In the genomic region with DNA sequence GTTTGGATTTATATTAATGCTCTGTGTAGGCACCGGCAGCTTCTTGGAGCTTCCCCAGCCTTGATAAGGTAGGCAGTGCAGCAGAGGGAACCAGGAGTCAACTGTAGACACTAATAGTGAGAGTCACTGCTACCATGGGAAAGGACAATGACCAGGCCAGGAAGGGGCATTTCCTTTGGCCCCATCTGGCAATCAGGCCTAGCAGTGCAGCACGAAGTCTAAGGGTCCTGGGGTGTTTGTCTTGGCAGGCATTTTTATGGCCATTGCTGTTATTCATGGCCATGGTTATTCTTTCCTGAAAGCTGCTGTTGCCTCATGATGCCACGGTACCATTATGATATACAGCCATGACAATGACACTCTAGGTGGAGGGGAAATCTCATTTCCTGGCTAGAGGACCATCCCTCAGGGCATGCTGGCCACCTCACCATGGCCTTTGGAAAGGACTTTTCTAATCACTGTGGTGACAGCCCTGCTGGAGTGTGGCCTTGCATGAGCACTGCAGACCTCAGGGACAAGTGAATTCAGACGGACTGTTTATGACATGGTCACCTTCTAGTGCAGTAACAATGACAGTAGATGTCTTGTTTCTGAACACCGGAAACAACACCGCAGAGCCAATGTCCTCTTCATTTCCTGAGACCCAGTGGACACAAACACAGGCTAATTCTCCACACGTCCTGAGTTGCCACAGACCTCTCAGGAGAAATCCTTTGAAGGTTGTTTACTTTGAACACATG, we compare ENCODE assay signal across 17 mouse cellular contexts.
DNase-seq lines count a peak whose midpoint lies in the region; ATAC-seq lines count a peak whose summit lies in the region.
"Had no signal": no experiment of that assay in that cellular context is flagged by ENCODE, and none has a peak within 500 bp of the region (broad histone marks: within the 10 kb centered on the region; RNA-seq: fewer than 3 reads in every experiment).

No protein-coding gene starts in this region.

- H3K4me1 ChIP-seq in embryonic facial prominence, embryonic 14.5 days (ENCODE audit: control insufficient read depth, insufficient read depth, low read length): no peaks in the 10 kb centered on the region
- no peaks in the 10 kb centered on the region for H3K4me1 ChIP-seq in forebrain, embryonic 11.5 days (replicated peaks; ENCODE audit: control insufficient read depth, insufficient read depth, low read length)
- H3K4me1 ChIP-seq: liver, embryonic 15.5 days; midbrain, embryonic 12.5 days had no signal

- H3K9ac ChIP-seq in embryonic facial prominence, embryonic 14.5 days (ENCODE audit: low read depth, low read length): no peak overlapping the region
- no peak overlapping the region for H3K9ac ChIP-seq in forebrain, embryonic 11.5 days (ENCODE audit: low read length)
- H3K9ac ChIP-seq: hindbrain, embryonic 14.5 days; liver, embryonic 15.5 days; midbrain, embryonic 12.5 days had no signal

- no peaks in the 10 kb centered on the region for H3K9me3 ChIP-seq in embryonic facial prominence, embryonic 14.5 days (ENCODE audit: control insufficient read depth, low read length)
- H3K9me3 ChIP-seq in forebrain, embryonic 11.5 days (ENCODE audit: control insufficient read depth, low read length): no peaks in the 10 kb centered on the region
- H3K9me3 ChIP-seq: liver, embryonic 15.5 days; midbrain, embryonic 12.5 days had no signal

- WGBS in embryonic facial prominence, embryonic 14.5 days: 75% methylated on average over 7 of the region's 7 CpGs
- WGBS in forebrain, embryonic 11.5 days: 83% methylated on average over 7 of the region's 7 CpGs

- H3K27me3 ChIP-seq in embryonic facial prominence, embryonic 14.5 days (replicated peaks; ENCODE audit: control insufficient read depth, insufficient read depth, low read length): no peaks in the 10 kb centered on the region
- no peaks in the 10 kb centered on the region for H3K27me3 ChIP-seq in forebrain, embryonic 11.5 days (ENCODE audit: control insufficient read depth, insufficient read depth, low read length)
- H3K27me3 ChIP-seq: liver, embryonic 15.5 days; midbrain, embryonic 12.5 days had no signal

- H3K4me3 ChIP-seq in embryonic facial prominence, embryonic 14.5 days (ENCODE audit: low read depth, low read length): no peak overlapping the region
- H3K4me3 ChIP-seq in forebrain, embryonic 11.5 days (ENCODE audit: low read depth, low read length): no peak overlapping the region
- H3K4me3 ChIP-seq: liver, embryonic 15.5 days; midbrain, embryonic 12.5 days; myocyte had no signal

- no peaks in the 10 kb centered on the region for H3K36me3 ChIP-seq in embryonic facial prominence, embryonic 14.5 days (ENCODE audit: control insufficient read depth, insufficient read depth, low read length)
- no peaks in the 10 kb centered on the region for H3K36me3 ChIP-seq in forebrain, embryonic 11.5 days (ENCODE audit: control insufficient read depth, insufficient read depth, low read length)
- H3K36me3 ChIP-seq: liver, embryonic 15.5 days; midbrain, embryonic 12.5 days had no signal

- intact Hi-C loops in heart, postnatal 10 days (cut with DNase I): no loop called here

- no peak for ATAC-seq in embryonic facial prominence, embryonic 14.5 days (ENCODE audit: low read depth)
- ATAC-seq in forebrain, embryonic 11.5 days (replicated peaks; ENCODE audit: low FRiP score): no peak
- ATAC-seq: activated CD4-positive, CD25-positive, alpha-beta regulatory T cell, adult 4 months; intestine, embryonic 16.5 days had no signal

- no peak overlapping the region for H3K27ac ChIP-seq in embryonic facial prominence, embryonic 14.5 days (replicated peaks; ENCODE audit: low read depth, low read length)
- H3K27ac ChIP-seq in forebrain, embryonic 11.5 days (ENCODE audit: low read depth, low read length): no peak overlapping the region
- H3K27ac ChIP-seq: hindbrain, embryonic 14.5 days; liver, embryonic 15.5 days; midbrain, embryonic 12.5 days had no signal

- H3K4me2 ChIP-seq in embryonic facial prominence, embryonic 14.5 days (ENCODE audit: low read depth, low read length): no peak overlapping the region
- no peak overlapping the region for H3K4me2 ChIP-seq in forebrain, embryonic 11.5 days (ENCODE audit: low read depth, low read length, severe bottlenecking)
- H3K4me2 ChIP-seq: hindbrain, embryonic 14.5 days; liver, embryonic 15.5 days; midbrain, embryonic 12.5 days had no signal

- peak; percentile 92 for DNase-seq in heart, adult 11 months
- no peak for DNase-seq in heart, postnatal 10 days
- peak; percentile 25 for DNase-seq in kidney, adult 9 months
- no peak for DNase-seq in kidney, adult 11 months
- DNase-seq in embryonic facial prominence, embryonic 14.5 days (ENCODE audit: low spot score): peak; percentile 7
- DNase-seq in kidney, postnatal 4 days: peak; percentile 28 to 38
- DNase-seq in spleen, adult 18-20 months: no peak
- DNase-seq in forebrain, embryonic 11.5 days (ENCODE audit: low spot score): no peak
- DNase-seq: cerebellum, postnatal 14 days; retina, postnatal 1 day; thymus, adult 18-20 months had no signal

Comparison
In these comparisons a context has a peak if more than half of its experiments do, and no peak if none do; other contexts are left out.
1. DNase-seq: peak in heart, adult 11 months (single experiment), kidney, adult 9 months (single experiment), embryonic facial prominence, embryonic 14.5 days (single experiment) and kidney, postnatal 4 days (2 of 2); none in heart, postnatal 10 days (0 of 2), kidney, adult 11 months (single experiment), spleen, adult 18-20 months (0 of 2) and forebrain, embryonic 11.5 days (single experiment).